Mouse (Mus musculus) intestine, embryonic 15.5 days (tissue): Measurements from ENCODE around the gene Clpsl2. TPM values are rescaled to one million over a fixed set of nuclear protein-coding genes. Genes with fewer than 3 reads are reported as not detected.
A peak's percentile ranks its signal among the peaks of the same experiment; 100 is the strongest.

Experiments used
- ATAC-seq: fragments of 200-750 bp; cut with Nextera tagmentation; 2 replicates; pipeline ENCODE4 v1.8.0; 2017; ENCODE audit warnings: moderate TSS enrichment, moderate library complexity
- H3K27ac ChIP-seq: fragments of 300-500 bp; sonication (generic); 2 replicates; pipeline ENCODE4 v1.5.1; 2015; ENCODE audit warnings: mild to moderate bottlenecking, inconsistent platforms
- H3K27me3 ChIP-seq: fragments of 300-500 bp; sonication (generic); replicated peaks from 2 replicates; pipeline ENCODE4 v1.6.1; 2015; ENCODE audit warnings: inconsistent platforms
- H3K36me3 ChIP-seq: fragments of 300-500 bp; sonication (generic); 2 replicates; pipeline ENCODE4 v1.6.1; 2015; ENCODE audit warnings: inconsistent platforms
- H3K4me1 ChIP-seq: fragments of 300-500 bp; sonication (generic); replicated peaks from 2 replicates; pipeline ENCODE4 v1.6.1; 2015; ENCODE audit warnings: inconsistent platforms
- H3K4me2 ChIP-seq: fragments of 300-500 bp; sonication (generic); replicated peaks from 2 replicates; pipeline ENCODE4 v1.6.1; 2015; ENCODE audit warnings: mild to moderate bottlenecking, inconsistent platforms
- H3K4me3 ChIP-seq: fragments of 300-500 bp; sonication (generic); replicated peaks from 2 replicates; pipeline ENCODE4 v1.5.1; 2015; ENCODE audit warnings: inconsistent platforms
- H3K9ac ChIP-seq: fragments of 300-500 bp; sonication (generic); 2 replicates; pipeline ENCODE4 v1.6.1; 2015; ENCODE audit warnings: inconsistent platforms
- H3K9me3 ChIP-seq: fragments of 300-500 bp; sonication (generic); 2 replicates; pipeline ENCODE4 v1.6.1; 2016; ENCODE audit warnings: inconsistent platforms
- WGBS: fragments of 180-500 bp; shearing (Covaris S2); methylation state at CpG from one replicate; pipeline ENCODE4 v1.1.7; 2015; 5-methylcytosine and 5-hydroxymethylcytosine counted together
- polyA plus RNA-seq: library from polyadenylated mRNA; unstranded; fragments of >200 nt; fragmentation: Nextera tagmentation; extraction: Ambion mirVana; gene quantifications from 2 replicates; pipeline ENCODE4 v1.2.1, GENCODE M21; 2015

The Clpsl2 gene
- polyA plus RNA-seq: not detected in 2 replicates

- no peak within 1 kb of the TSS for H3K9ac ChIP-seq
- H3K4me3 ChIP-seq: no peak within 1 kb of the TSS
- 80% methylated on average over 14 of the region's 14 CpGs for WGBS
- no peak within 1 kb of the TSS for H3K27ac ChIP-seq
- no peaks in the 10 kb centered on the region for H3K27me3 ChIP-seq
- no peak within 1 kb of the TSS for H3K4me2 ChIP-seq
- H3K4me1 ChIP-seq: 0 out of 2 replicates have a peak, but pooled peaks cover 2% of the 10 kb centered on the region
- no peak for ATAC-seq
- H3K9me3 ChIP-seq: no peaks in the 10 kb centered on the region
- H3K36me3 ChIP-seq: no peaks in the 10 kb centered on the region
Measured at GRCm38 (mm10) chr17:28549111-28549510, at the start of gene Clpsl2. Clpsl2 (plus strand) TSS chr17:28549411.

DNA sequence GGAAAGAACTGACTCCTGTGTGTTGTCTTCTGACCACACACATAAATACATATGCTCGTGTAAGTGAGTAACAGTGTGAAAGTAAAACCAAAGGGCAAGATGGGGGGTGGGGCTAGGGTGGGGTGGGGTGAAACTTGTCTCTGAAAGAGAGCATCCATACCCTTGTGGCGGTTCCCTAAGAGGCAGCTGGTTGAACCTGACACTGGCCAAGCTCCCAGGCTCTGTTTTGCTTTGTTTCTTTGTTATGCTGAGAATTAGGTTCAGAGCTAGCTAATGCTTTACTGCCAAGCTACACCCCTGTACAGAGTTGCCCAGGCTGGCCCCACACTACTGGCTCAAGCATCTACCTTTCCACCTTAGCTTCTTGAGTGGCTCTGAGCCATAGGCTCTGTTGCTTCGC, 48.7 kb upstream of the Clpsl2 start:
- no peak for ATAC-seq
- 75% methylated on average over 3 of the region's 3 CpGs for WGBS
- H3K36me3 ChIP-seq: no peaks in the 10 kb centered on the region

DNA sequence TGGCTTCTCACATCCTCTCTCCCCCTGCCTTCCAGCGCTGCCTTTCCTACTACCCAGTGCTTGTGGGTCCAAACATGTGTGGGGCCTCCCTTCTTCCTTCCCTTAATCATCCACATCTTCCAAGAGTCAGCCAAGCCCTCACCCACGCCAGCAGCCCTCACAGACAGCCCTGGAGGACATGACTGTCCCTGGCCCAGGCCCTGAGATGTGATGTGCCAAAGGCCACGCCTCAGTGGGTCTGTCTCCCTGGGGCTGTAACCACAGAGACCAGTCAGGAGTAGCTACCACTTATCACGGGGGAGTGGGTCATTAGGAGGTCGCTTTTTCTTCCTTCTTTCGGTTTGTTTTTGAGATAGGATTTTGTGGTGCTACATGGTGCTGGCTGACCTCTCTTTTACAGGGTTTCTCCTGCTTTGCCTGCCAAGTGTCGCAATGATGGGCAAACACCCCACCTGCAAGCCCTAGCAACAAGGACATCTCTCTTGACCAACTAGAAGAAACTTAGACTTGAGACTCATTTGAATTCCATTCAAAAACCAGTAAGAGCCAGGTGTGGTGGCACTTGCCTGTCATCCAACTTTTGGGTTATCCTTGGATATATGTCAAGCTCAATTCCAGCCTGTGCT, 46.9 kb upstream of the Clpsl2 start:
- Histone ChIP-seq H3K27me3 (no peaks in the 10 kb centered on the region), H3K36me3 (no peaks in the 10 kb centered on the region), H3K4me3 (no peak overlapping the region), H3K4me1 (peaks cover 9% of the 10 kb centered on the region), H3K9me3 (no peaks in the 10 kb centered on the region), H3K27ac (no peak overlapping the region), H3K9ac (no peak overlapping the region), H3K4me2 (no peak overlapping the region)
- WGBS: 58% methylated on average over 7 of the region's 7 CpGs
- no peak for ATAC-seq

More for the DNA sequence above, 48.7 kb upstream of the Clpsl2 start:
- H3K4me1 ChIP-seq: no peaks in the 10 kb centered on the region
- H3K27ac ChIP-seq: no peak overlapping the region
- no peak overlapping the region for H3K4me3 ChIP-seq
- no peaks in the 10 kb centered on the region for H3K27me3 ChIP-seq
- no peak overlapping the region for H3K4me2 ChIP-seq
- no peaks in the 10 kb centered on the region for H3K9me3 ChIP-seq
- no peak overlapping the region for H3K9ac ChIP-seq

- H3K4me3 ChIP-seq: no peak overlapping the region
- peaks cover 14% of the 10 kb centered on the region for H3K4me1 ChIP-seq
- 78% methylated on average over 6 of the region's 6 CpGs for WGBS
- no peaks in the 10 kb centered on the region for H3K27me3 ChIP-seq
- H3K36me3 ChIP-seq: no peaks in the 10 kb centered on the region
- no peak overlapping the region for H3K9ac ChIP-seq
- H3K9me3 ChIP-seq: no peaks in the 10 kb centered on the region
- no peak overlapping the region for H3K27ac ChIP-seq
- ATAC-seq: no peak
- no peak overlapping the region for H3K4me2 ChIP-seq
Measured at GRCm38 (mm10) chr17:28504182-28504581, 45.0 kb upstream of the Clpsl2 start.

- H3K4me1 ChIP-seq: peaks cover 20% of the 10 kb centered on the region
- H3K4me2 ChIP-seq: no peak overlapping the region
- 93% methylated on average over 4 of the region's 4 CpGs for WGBS
- H3K9ac ChIP-seq: no peak overlapping the region
- H3K27ac ChIP-seq: no peak overlapping the region
- no peak overlapping the region for H3K4me3 ChIP-seq
- H3K36me3 ChIP-seq: no peaks in the 10 kb centered on the region
- no peaks in the 10 kb centered on the region for H3K27me3 ChIP-seq
- ATAC-seq: no peak
- no peaks in the 10 kb centered on the region for H3K9me3 ChIP-seq
Measured at GRCm38 (mm10) chr17:28505591-28505990, 43.6 kb upstream of the Clpsl2 start.

DNA sequence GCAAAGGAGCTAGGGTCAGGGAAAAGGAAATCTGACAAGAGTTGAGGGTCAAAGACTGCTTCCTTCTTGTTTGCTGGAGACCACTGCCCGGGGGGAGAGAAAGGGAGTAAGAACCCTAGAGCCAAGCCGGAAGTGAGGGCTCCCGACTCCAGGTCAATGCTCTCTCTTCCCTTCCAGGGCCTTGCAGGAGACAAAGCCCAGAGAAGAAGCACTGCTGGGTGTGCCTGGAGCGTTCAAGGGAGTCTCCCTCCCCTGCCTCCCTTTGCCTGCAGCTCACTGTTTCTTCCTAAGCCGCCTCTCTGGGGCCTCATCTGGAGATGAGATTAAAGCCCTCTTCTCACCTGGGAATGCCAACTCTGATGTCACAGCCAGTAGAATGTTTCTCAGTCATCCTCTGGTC, 42.3 kb upstream of the Clpsl2 start:
- H3K27ac ChIP-seq: no peak overlapping the region
- H3K27me3 ChIP-seq: no peaks in the 10 kb centered on the region
- no peak for ATAC-seq
- no peaks in the 10 kb centered on the region for H3K36me3 ChIP-seq
- H3K9ac ChIP-seq: no peak overlapping the region
- no peak overlapping the region for H3K4me3 ChIP-seq
- WGBS: 32% methylated on average over 5 of the region's 5 CpGs
- H3K9me3 ChIP-seq: no peaks in the 10 kb centered on the region
- no peak overlapping the region for H3K4me2 ChIP-seq
- H3K4me1 ChIP-seq: peaks cover 25% of the 10 kb centered on the region

- H3K27ac ChIP-seq: no peak overlapping the region
- 22% methylated on average over 5 of the region's 5 CpGs for WGBS
- H3K4me2 ChIP-seq: no peak overlapping the region
- no peaks in the 10 kb centered on the region for H3K9me3 ChIP-seq
- H3K27me3 ChIP-seq: no peaks in the 10 kb centered on the region
- ATAC-seq: no peak
- no peaks in the 10 kb centered on the region for H3K36me3 ChIP-seq
- H3K4me3 ChIP-seq: no peak overlapping the region
- H3K9ac ChIP-seq: no peak overlapping the region
- H3K4me1 ChIP-seq: peaks cover 30% of the 10 kb centered on the region
Measured at GRCm38 (mm10) chr17:28507496-28507895, 41.7 kb upstream of the Clpsl2 start.

- peaks cover 41% of the 10 kb centered on the region for H3K4me1 ChIP-seq
- peak overlapping the region; percentile 53 for H3K4me2 ChIP-seq
- no peaks in the 10 kb centered on the region for H3K36me3 ChIP-seq
- H3K9me3 ChIP-seq: no peaks in the 10 kb centered on the region
- 0 out of 2 replicates have a peak overlapping the region, but pooled peaks have one; percentile 9 for H3K4me3 ChIP-seq
- H3K9ac ChIP-seq: peak overlapping the region; percentile 26
- ATAC-seq: no peak
- H3K27me3 ChIP-seq: no peaks in the 10 kb centered on the region
- no peak overlapping the region for H3K27ac ChIP-seq
- WGBS: 8% methylated on average over 28 of the region's 28 CpGs
Measured at GRCm38 (mm10) chr17:28510445-28511342, 38.5 kb upstream of the Clpsl2 start.

GRCm38 (mm10) chr17:28511616-28512541, 37.3 kb upstream of the Clpsl2 start:
- Histone ChIP-seq H3K36me3 (no peaks in the 10 kb centered on the region), H3K4me3 (no peak overlapping the region), H3K4me2 (0 out of 2 replicates have a peak overlapping the region, but pooled peaks have one; percentile 1), H3K9me3 (no peaks in the 10 kb centered on the region), H3K4me1 (peaks cover 43% of the 10 kb centered on the region), H3K9ac (no peak overlapping the region), H3K27me3 (no peaks in the 10 kb centered on the region), H3K27ac (peak overlapping the region; percentile 78)
- no peak for ATAC-seq
- WGBS: 36% methylated on average over 9 of the region's 9 CpGs

DNA sequence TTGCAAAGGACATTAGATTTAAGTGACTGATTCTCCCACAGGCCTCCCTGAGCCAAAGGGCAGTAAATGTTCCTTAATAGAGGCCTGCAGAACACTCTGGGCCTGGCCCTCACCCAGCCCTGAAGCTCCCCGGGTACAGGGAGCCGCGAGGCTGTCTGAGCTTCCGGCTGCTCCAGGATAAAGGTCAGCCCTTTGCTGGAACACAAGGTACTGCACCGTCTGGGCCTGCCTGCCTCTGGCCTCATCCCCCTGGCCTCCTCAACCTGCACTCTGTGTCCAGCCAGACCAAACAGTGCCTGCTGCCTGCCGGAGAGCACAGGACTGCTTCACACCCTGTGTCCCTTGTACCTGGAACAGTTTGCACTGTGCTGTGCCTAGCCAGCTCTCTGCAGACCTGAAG, 36.5 kb upstream of the Clpsl2 start:
- H3K27me3 ChIP-seq: no peaks in the 10 kb centered on the region
- H3K4me3 ChIP-seq: no peak overlapping the region
- 24% methylated on average over 6 of the region's 6 CpGs for WGBS
- ATAC-seq: peak; percentile 66
- H3K36me3 ChIP-seq: no peaks in the 10 kb centered on the region
- H3K9ac ChIP-seq: no peak overlapping the region; the same call in 1 of the 2 replicates
- no peak overlapping the region for H3K4me2 ChIP-seq
- peaks cover 42% of the 10 kb centered on the region for H3K4me1 ChIP-seq
- H3K27ac ChIP-seq: peak overlapping the region; percentile 78
- no peaks in the 10 kb centered on the region for H3K9me3 ChIP-seq

DNA sequence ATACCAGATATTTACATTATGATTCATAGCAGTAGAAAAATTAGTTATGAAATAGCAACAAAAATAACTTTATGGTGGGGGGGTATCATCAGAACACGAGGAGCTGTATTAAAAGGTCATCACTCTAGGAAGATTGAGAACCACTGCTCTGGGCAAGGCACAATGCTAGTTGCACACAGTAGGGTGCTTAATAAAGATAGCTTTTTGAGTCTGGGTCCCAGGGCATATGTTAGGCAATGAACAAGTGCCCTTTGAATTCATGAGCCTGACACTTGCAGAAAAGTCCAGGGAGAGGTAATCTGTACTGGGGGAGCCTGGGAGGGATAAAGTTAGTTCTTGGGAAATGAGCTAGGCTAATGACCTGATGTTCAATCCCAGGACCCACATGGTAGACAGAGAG, 35.9 kb upstream of the Clpsl2 start:
- 48% methylated on average over 1 of the region's 1 CpGs for WGBS
- H3K27me3 ChIP-seq: no peaks in the 10 kb centered on the region
- H3K27ac ChIP-seq: peak overlapping the region; percentile 78
- H3K36me3 ChIP-seq: no peaks in the 10 kb centered on the region
- H3K4me2 ChIP-seq: no peak overlapping the region
- no peaks in the 10 kb centered on the region for H3K9me3 ChIP-seq
- H3K4me1 ChIP-seq: peaks cover 45% of the 10 kb centered on the region
- no peak overlapping the region for H3K4me3 ChIP-seq
- ATAC-seq: no peak
- H3K9ac ChIP-seq: no peak overlapping the region

GRCm38 (mm10) chr17:28513844-28514243, 35.4 kb upstream of the Clpsl2 start:
- 62% methylated on average over 7 of the region's 7 CpGs for WGBS
- no peak for ATAC-seq
- Histone ChIP-seq H3K9ac (no peak overlapping the region), H3K4me2 (no peak overlapping the region), H3K27ac (no peak overlapping the region), H3K4me1 (peaks cover 50% of the 10 kb centered on the region), H3K9me3 (no peaks in the 10 kb centered on the region), H3K4me3 (no peak overlapping the region), H3K27me3 (no peaks in the 10 kb centered on the region), H3K36me3 (no peaks in the 10 kb centered on the region)
